Mouse (Mus musculus) B cell, adult (primary cell): Measurements from ENCODE around the gene Cdc25a. TPM values are rescaled to one million over a fixed set of nuclear protein-coding genes. Genes with fewer than 3 reads are reported as not detected.

Experiments used
- total RNA-seq: library from RNA; stranded (reverse); gene quantifications from 4 replicates; pipeline ENCODE4 v1.2.4, GENCODE M21; 2023; ENCODE audit not compliant: inconsistent age

Gene Cdc25a
- total RNA-seq = 9.2 to 11.9 TPM (median 9.8 TPM) in 4 replicates

DNA sequence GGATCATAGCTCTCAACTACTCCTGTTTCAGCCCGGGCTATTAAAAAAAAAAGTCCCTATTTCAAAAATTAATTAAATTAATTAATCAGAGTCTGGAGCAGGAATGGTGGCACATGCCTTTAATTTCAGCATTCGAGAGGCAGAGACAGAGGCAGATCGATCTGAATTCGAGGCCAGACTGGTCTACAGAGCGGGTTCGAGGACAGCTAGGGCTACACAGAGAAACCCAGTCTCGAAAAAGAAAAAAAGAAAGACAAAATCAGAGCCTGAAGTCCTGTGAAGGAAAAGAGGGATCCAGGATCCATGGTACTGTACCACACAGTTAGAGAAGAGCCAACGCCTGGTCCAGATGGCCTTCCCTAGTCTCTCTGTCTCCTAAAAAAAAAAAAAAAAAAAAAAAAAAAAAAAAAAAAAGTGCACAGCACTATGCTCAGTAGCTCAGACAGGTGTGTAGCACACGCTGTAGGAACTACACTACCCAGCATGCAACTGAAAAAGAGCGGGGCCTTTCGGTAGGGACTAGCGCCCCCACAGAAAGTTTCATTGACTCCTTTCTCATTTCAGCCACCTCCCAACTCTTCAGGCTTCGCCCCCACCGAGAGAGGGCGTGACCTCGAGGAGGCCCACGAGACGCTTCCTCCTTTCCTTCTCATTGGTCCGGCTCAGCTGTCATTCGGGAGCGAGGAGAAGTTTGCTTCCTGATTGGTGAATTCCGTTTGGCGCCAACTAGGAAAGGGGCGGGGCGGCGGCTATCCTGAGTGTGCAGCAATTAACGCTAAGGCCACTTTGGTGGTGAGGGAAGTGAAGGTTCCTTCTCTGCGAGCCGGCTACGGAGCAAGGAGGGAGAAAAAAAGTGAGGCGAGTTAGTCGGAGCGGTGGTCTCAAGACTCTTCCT is at the start of gene Cdc25a:
Gene Cdc25a (plus strand): TSS at position 783 of the 895 bp plus-strand sequence.

DNA sequence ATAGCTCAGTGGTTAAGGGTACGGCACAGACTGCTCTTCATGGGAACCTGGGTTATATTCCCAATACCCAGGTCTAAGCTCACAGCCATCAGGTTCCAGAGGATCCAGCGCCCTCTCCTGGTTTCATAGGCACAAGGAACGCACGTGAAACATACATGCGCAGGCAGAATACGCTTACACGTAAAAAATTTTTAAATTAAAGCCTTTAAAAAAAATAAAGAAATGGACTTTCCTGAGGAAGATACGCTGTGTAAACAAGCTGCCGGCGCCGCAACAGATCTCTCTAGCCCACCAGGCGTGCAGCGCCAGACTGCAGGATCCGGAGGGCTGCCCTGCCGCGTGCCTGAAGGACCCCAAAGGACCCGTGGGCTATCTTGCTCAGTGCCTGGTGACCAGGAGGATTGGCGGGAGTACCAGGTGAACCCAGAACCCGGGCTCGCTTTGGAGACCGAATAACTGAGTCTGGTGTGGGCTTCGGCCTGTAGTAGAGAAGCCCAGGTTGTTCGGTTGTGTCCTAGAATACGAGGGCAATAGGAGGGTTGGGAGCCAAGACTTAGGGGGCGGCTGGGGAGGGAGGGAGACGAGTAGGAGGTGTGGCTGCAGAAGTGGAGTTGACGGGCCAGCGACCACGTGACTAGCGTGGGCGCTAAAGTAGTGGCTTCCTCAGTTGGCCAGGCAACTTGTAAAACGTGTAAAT is 42.8 kb upstream of the Cdc25a start, which contains the start of gene Nme6:
Gene Nme6 (plus strand): TSS at position 359 of the 697 bp plus-strand sequence.

DNA sequence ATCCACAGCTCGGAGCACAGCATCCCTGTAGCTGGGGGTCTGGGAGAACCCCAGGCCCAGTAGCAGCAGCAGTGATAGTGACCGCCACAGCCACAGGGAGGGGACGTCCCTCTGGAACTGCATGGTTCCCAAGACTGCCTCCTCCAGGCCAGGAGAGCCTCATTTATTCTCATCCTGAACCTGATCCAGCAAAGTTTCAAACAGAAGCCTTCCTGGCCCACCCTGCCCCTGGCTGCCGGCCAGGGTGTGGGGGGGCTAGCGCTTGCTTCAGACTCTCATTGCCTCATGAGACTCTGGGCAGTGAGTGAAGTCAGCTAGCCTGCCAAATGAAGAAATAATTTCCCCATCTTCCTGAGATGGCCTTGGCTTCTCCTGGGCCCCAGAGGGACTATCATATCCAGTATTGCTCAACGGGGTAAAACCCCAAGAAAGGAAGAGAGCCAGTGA is 26.0 kb upstream of the Cdc25a start, which contains the start of gene Camp:
Gene Camp (minus strand): TSS at position 306 of the 447 bp plus-strand sequence.

DNA sequence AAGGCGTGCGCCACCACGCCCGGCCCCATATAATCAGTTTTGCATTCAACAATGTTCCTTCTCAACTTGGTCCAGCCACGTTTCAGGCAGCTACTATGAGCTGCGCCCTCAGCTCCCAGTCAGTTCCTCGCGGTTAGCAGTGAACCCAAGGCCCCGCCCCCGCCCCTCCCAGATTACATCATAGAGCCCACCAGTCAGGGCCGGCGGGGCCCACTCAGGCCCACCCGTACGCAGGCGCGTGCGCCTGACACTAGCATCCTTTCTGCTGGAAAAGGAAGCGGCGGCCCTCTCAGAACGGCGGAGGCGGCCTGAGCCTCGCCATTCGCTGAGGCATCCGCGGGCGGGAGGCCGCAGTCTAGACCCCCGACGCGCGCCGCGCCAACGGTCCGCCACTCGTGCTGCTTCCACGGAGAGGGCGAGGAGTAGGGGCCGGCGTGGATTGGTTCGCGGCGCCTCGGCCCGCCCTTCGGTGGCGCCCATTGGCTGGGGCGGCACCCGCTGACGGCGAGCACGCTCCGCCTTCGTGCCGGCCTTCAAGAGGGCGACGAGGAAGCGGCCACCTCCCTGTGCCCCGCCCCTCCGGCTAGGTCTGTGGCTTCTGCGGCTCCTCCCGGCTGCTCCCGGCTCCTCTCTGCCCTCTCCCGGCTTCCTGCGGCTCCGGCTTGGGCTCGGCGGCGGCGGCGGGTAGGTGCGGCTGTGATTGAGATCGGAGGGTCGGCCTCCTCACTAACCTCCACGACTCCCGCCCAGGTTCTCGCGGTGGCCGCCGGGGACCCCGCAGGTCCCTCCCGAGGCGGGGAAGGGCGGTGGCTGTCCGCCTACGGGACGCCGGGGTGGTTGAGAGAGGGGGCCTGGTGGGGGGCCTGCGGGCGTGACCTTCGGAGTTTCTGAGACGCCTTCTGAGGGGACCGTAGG is 56.1 kb downstream of the Cdc25a start, which contains the start of gene Map4:
Gene Map4 (plus strand): TSS at position 204 of the 915 bp plus-strand sequence.

Other genes with a start within 250 kb of the Cdc25a start
- not detected in 4 replicates for gene Fbxw24, start 249.5 kb upstream of the Cdc25a start, total RNA-seq
- gene Fbxw25, start 210.9 kb upstream of the Cdc25a start, total RNA-seq = not detected in 4 replicates
- not detected in 4 replicates for gene Fbxw18, start 172.9 kb upstream of the Cdc25a start, total RNA-seq
- not detected in 4 replicates for gene Fbxw26, start 129.5 kb upstream of the Cdc25a start, total RNA-seq
- gene Fbxw27, start 84.9 kb upstream of the Cdc25a start, total RNA-seq = not detected in 4 replicates
- gene Spink8, start 63.3 kb upstream of the Cdc25a start, total RNA-seq = not detected in 4 replicates
- gene Nme6, start 42.8 kb upstream of the Cdc25a start, total RNA-seq = 10.6 to 15.2 TPM (median 14.1 TPM) in 4 replicates
- gene Camp, start 26.0 kb upstream of the Cdc25a start, total RNA-seq = 0.96 to 1.2 TPM (median 0.99 TPM) in 4 replicates
- 66.8 to 78.6 TPM (median 74.1 TPM) in 4 replicates for gene Map4, start 55.9 kb downstream of the Cdc25a start, total RNA-seq
- gene Smarcc1, start 242.1 kb downstream of the Cdc25a start, total RNA-seq = 73.7 to 79.9 TPM (median 77.2 TPM) in 4 replicates
- 121 to 161 TPM (median 145 TPM) in 4 replicates for gene Dhx30, start 242.3 kb downstream of the Cdc25a start, total RNA-seq